ENCODE assay signal across 10 mouse cellular contexts in the genomic region with DNA sequence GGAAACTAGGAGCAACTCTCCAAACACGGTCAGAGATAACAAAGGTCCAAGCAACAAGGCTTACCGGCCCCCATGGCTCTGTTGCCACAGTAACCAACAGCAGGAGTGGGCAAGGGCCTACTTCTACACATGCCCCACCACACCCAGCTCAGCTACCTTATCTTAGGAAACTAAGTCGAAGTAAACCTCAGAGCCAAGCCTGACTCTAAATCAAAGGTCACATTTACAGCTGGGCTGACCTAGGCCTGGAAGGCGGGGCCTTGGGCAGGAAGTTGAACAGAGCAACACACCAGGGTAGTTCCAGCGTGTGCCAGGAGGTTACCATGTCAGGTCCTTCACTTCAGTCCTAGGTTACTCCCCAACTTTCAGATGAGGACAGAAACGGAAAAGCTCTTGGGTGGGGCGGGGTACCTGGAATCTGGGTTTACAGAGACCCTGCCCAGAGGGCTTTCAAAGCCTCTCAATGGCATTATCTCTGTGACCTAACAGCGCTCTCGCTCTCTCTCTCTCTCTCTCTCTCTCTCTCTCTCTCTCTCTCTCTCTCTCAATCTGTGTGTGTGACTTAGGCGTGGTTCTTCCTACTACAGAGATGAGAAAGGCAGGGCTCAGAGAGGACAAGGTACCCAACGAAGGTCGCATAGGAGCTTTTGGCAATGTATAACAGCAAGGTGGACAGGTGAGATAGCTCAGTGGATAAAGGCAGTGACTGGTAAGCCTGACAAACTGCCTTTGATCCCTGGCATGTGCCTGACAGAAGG. TPM values are rescaled to one million over a fixed set of nuclear protein-coding genes. Genes with fewer than 3 reads are reported as not detected.
DNase-seq lines count a peak whose midpoint lies in the region; ATAC-seq lines count a peak whose summit lies in the region.
"Had no signal": no experiment of that assay in that cellular context is flagged by ENCODE, and none has a peak within 500 bp of the region (broad histone marks: within the 10 kb centered on the region; RNA-seq: fewer than 3 reads in every experiment).

No protein-coding gene starts in this region.

- no peak overlapping the region for H3K4me3 ChIP-seq in midbrain, embryonic 14.5 days (replicated peaks; ENCODE audit: low read depth, low read length)
- H3K4me3 ChIP-seq: neural tube, embryonic 15.5 days had no signal

- no peak overlapping the region for H3K9ac ChIP-seq in midbrain, embryonic 14.5 days (replicated peaks; ENCODE audit: low read length)
- H3K9ac ChIP-seq: neural tube, embryonic 15.5 days had no signal

- no peaks in the 10 kb centered on the region; the same call in 1 of the 2 replicates for H3K36me3 ChIP-seq in midbrain, embryonic 14.5 days (ENCODE audit: control insufficient read depth, insufficient read depth, low read length)

- H3K27me3 ChIP-seq in midbrain, embryonic 14.5 days (ENCODE audit: control insufficient read depth, insufficient read depth, low read length), result no peaks in the 10 kb centered on the region
- H3K27me3 ChIP-seq: neural tube, embryonic 15.5 days had no signal

- H3K27ac ChIP-seq in midbrain, embryonic 14.5 days (replicated peaks; ENCODE audit: low read depth, low read length), result no peak overlapping the region
- H3K27ac ChIP-seq: neural tube, embryonic 15.5 days had no signal

- peak; percentile 50 for ATAC-seq in common myeloid progenitor, adult 5-6 weeks (replicated peaks; ENCODE audit: low read depth, poor library complexity, severe bottlenecking)
- no peak for ATAC-seq in midbrain, embryonic 14.5 days (ENCODE audit: low FRiP score, low TSS enrichment)

- WGBS in midbrain, embryonic 14.5 days, result 78% methylated on average over 12 of the region's 12 CpGs

- H3K4me2 ChIP-seq in midbrain, embryonic 14.5 days (ENCODE audit: low read length), result no peak overlapping the region
- H3K4me2 ChIP-seq: neural tube, embryonic 15.5 days had no signal

- no peaks in the 10 kb centered on the region for H3K9me3 ChIP-seq in midbrain, embryonic 14.5 days (ENCODE audit: control insufficient read depth, low read length)
- H3K9me3 ChIP-seq: neural tube, embryonic 15.5 days had no signal

- peak; percentile 26 to 57 for DNase-seq in urinary bladder, adult 18-20 months (ENCODE audit: low spot score in 2 of 2)
- DNase-seq in urinary bladder, adult 2 months (ENCODE audit: low spot score), result no peak
- DNase-seq in lung, postnatal 25 days (ENCODE audit: low spot score), result peak; percentile 65
- DNase-seq in thymus, postnatal 4 days, result peak; percentile 69
- no peak for DNase-seq in midbrain, embryonic 14.5 days
- no peak for DNase-seq in left cerebral cortex, adult 11 months (ENCODE audit: low spot score)
- no peak for DNase-seq in cerebellum, adult 11 months
- DNase-seq: layer of hippocampus, adult 9-11 months had no signal

- H3K4me1 ChIP-seq in midbrain, embryonic 14.5 days (ENCODE audit: control insufficient read depth, insufficient read depth, low read length), result no peaks in the 10 kb centered on the region

RNA-seq across cellular contexts. Expression of gene Rps6ka1, which starts 8.3 kb away (rescaled TPM):
- 15.9 and 17.9 TPM in 2 replicates for polyA plus RNA-seq in urinary bladder, adult 2 months (2012; rRNA removed)
- total RNA-seq in common myeloid progenitor, adult 5-6 weeks (2017), result 62.2 and 80.0 TPM in 2 replicates
- 18.8 and 22.0 TPM in 2 replicates for polyA plus RNA-seq in midbrain, embryonic 14.5 days (2014; fragmentation: Nextera tagmentation; extraction: Ambion mirVana)

Comparison
In these comparisons a context has a peak if more than half of its experiments do, and no peak if none do; other contexts are left out.
1. DNase-seq: peak in urinary bladder, adult 18-20 months (2 of 2), lung, postnatal 25 days (single experiment) and thymus, postnatal 4 days (single experiment); none in urinary bladder, adult 2 months (single experiment), midbrain, embryonic 14.5 days (single experiment), left cerebral cortex, adult 11 months (single experiment) and cerebellum, adult 11 months (single experiment).